Mouse (Mus musculus) thymus, adult 2 months (tissue): ENCODE results near the gene Gm28048.

Experiments
- CTCF ChIP-seq: fragments of 200-500 bp; IDR thresholded peaks from 2 replicates; pipeline ENCODE4 v1.5.1; 2012; ENCODE audit warnings: mild to moderate bottlenecking, control low read depth, low read length, moderate library complexity, borderline replicate concordance; ENCODE audit not compliant: control insufficient read depth, poor library complexity, insufficient read depth; ENCODE audit errors: extremely low read depth
- POLR2A ChIP-seq: fragments of 200-500 bp; IDR thresholded peaks from 2 replicates; pipeline ENCODE4 v1.6.1; 2012; ENCODE audit warnings: mild to moderate bottlenecking, low read length, control low read depth, moderate library complexity; ENCODE audit not compliant: control insufficient read depth, poor library complexity, insufficient read depth; ENCODE audit errors: extremely low read depth

GRCm38 (mm10) chr11:22808040-22808439, 173.8 kb downstream of the Gm28048 start:
- TF ChIP-seq CTCF (no peak), POLR2A (no peak)
